Mouse (Mus musculus) ES-CJ7 (cell line): ENCODE measurements around the gene Dlgap3.

Experiments used
- DNase-seq: peaks from one replicate; pipeline ENCODE4 v3.0.0; 2011; ENCODE audit warnings: low read depth, low spot score

The Dlgap3 gene

GRCm38 (mm10) chr4:127258186-127258897 lies 89.3 kb downstream of the Dlgap3 start:
- no peak for DNase-seq

- DNase-seq, result no peak
Observed at GRCm38 (mm10) chr4:127261601-127262000, 92.6 kb downstream of the Dlgap3 start.

GRCm38 (mm10) chr4:127263438-127264182 lies 94.6 kb downstream of the Dlgap3 start:
- no peak for DNase-seq

- no peak for DNase-seq
Observed at GRCm38 (mm10) chr4:127264183-127264554, 95.2 kb downstream of the Dlgap3 start.

GRCm38 (mm10) chr4:127278451-127279001 lies 109.5 kb downstream of the Dlgap3 start:
- no peak for DNase-seq

- no peak for DNase-seq
Observed at GRCm38 (mm10) chr4:127279241-127279640, 110.2 kb downstream of the Dlgap3 start.
